In genomic region chr2:76129933-76130627, GRCm38 (mm10) we compare ENCODE assay signal across 29 mouse cellular contexts.
DNase-seq lines count a peak whose midpoint lies in the region; ATAC-seq and TF ChIP-seq lines count a peak whose summit lies in the region.
"Had no signal": no experiment of that assay in that cellular context is flagged by ENCODE, and none has a peak within 500 bp of the region (broad histone marks: within the 10 kb centered on the region; RNA-seq: fewer than 3 reads in every experiment).

No protein-coding gene starts in this region.

- H3K4me2 ChIP-seq in forebrain, embryonic 14.5 days (ENCODE audit: low read length): no peak overlapping the region
- no peak overlapping the region for H3K4me2 ChIP-seq in forebrain, embryonic 11.5 days (ENCODE audit: low read depth, low read length, severe bottlenecking)
- no peak overlapping the region for H3K4me2 ChIP-seq in hindbrain, postnatal 0 days (ENCODE audit: low read depth, low read length)
- no peak overlapping the region for H3K4me2 ChIP-seq in hindbrain, embryonic 14.5 days (replicated peaks)
- no peak overlapping the region for H3K4me2 ChIP-seq in intestine, postnatal 0 days (replicated peaks; ENCODE audit: low read depth)
- H3K4me2 ChIP-seq: embryonic facial prominence, embryonic 12.5 days; heart, embryonic 15.5 days; limb, embryonic 12.5 days; liver, embryonic 15.5 days; midbrain, embryonic 15.5 days had no signal

- H3K4me3 ChIP-seq in forebrain, embryonic 14.5 days (ENCODE audit: low read depth, low read length): no peak overlapping the region
- no peak overlapping the region for H3K4me3 ChIP-seq in forebrain, embryonic 11.5 days (ENCODE audit: low read depth, low read length)
- no peak overlapping the region for H3K4me3 ChIP-seq in hindbrain, postnatal 0 days (ENCODE audit: low read length)
- H3K4me3 ChIP-seq in hindbrain, embryonic 14.5 days (replicated peaks; ENCODE audit: low read length): no peak overlapping the region
- no peak overlapping the region for H3K4me3 ChIP-seq in intestine, postnatal 0 days (ENCODE audit: low read depth, low read length)
- H3K4me3 ChIP-seq: embryonic facial prominence, embryonic 12.5 days; heart, embryonic 10.5 days; heart, embryonic 15.5 days; layer of hippocampus, adult 2 months; left cerebral cortex, adult 2 months; limb, embryonic 12.5 days; liver, embryonic 15.5 days; lung, embryonic 15.5 days; midbrain, embryonic 10.5 days; midbrain, embryonic 15.5 days had no signal

- no peak for TF ChIP-seq CTCF in hindbrain, postnatal 0 days (IDR thresholded peaks at IDR 0.05; ENCODE audit: low read depth)
- no peak for TF ChIP-seq CTCF in intestine, postnatal 0 days (IDR thresholded peaks at IDR 0.05; ENCODE audit: low read depth)

- H3K27ac ChIP-seq in forebrain, embryonic 14.5 days (ENCODE audit: low read depth, low read length): no peak overlapping the region
- H3K27ac ChIP-seq in forebrain, embryonic 11.5 days (ENCODE audit: low read depth, low read length): no peak overlapping the region
- H3K27ac ChIP-seq in hindbrain, postnatal 0 days: no peak overlapping the region
- no peak overlapping the region for H3K27ac ChIP-seq in hindbrain, embryonic 14.5 days
- H3K27ac ChIP-seq in intestine, postnatal 0 days (ENCODE audit: low read depth, low read length): no peak overlapping the region
- H3K27ac ChIP-seq: embryonic facial prominence, embryonic 12.5 days; heart, embryonic 10.5 days; heart, embryonic 15.5 days; layer of hippocampus, adult 2 months; left cerebral cortex, adult 2 months; limb, embryonic 12.5 days; liver, embryonic 15.5 days; lung, embryonic 15.5 days; midbrain, embryonic 10.5 days; midbrain, embryonic 15.5 days; stomach, postnatal 0 days had no signal

- 29% methylated on average over 12 of the region's 12 CpGs for WGBS in forebrain, embryonic 14.5 days
- WGBS in forebrain, embryonic 11.5 days: 46% methylated on average over 12 of the region's 12 CpGs
- 43% methylated on average over 12 of the region's 12 CpGs for WGBS in hindbrain, postnatal 0 days
- WGBS in hindbrain, embryonic 14.5 days: 40% methylated on average over 12 of the region's 12 CpGs
- WGBS in intestine, postnatal 0 days: 53% methylated on average over 12 of the region's 12 CpGs

- no peaks in the 10 kb centered on the region for H3K36me3 ChIP-seq in forebrain, embryonic 14.5 days (ENCODE audit: control insufficient read depth, insufficient read depth, low read length)
- H3K36me3 ChIP-seq in forebrain, embryonic 11.5 days (ENCODE audit: control insufficient read depth, insufficient read depth, low read length): no peaks in the 10 kb centered on the region
- no peaks in the 10 kb centered on the region for H3K36me3 ChIP-seq in hindbrain, postnatal 0 days (ENCODE audit: insufficient read depth, low read length)
- no peaks in the 10 kb centered on the region for H3K36me3 ChIP-seq in hindbrain, embryonic 14.5 days (replicated peaks; ENCODE audit: control insufficient read depth, insufficient read depth)
- no peaks in the 10 kb centered on the region for H3K36me3 ChIP-seq in intestine, postnatal 0 days (ENCODE audit: control insufficient read depth, insufficient read depth)
- H3K36me3 ChIP-seq: embryonic facial prominence, embryonic 12.5 days; G1E; heart, embryonic 10.5 days; heart, embryonic 15.5 days; limb, embryonic 12.5 days; liver, embryonic 15.5 days; lung, embryonic 15.5 days; midbrain, embryonic 10.5 days; midbrain, embryonic 15.5 days had no signal

- peak; percentile 10; the same call in 1 of the 2 replicates for ATAC-seq in forebrain, embryonic 14.5 days
- no peak for ATAC-seq in forebrain, embryonic 11.5 days (replicated peaks; ENCODE audit: low FRiP score)
- peak; percentile 51; the same call in 1 of the 2 replicates for ATAC-seq in hindbrain, postnatal 0 days
- no peak for ATAC-seq in hindbrain, embryonic 14.5 days (ENCODE audit: low FRiP score)
- ATAC-seq in intestine, postnatal 0 days: peak; percentile 53; the same call in 1 of the 2 replicates
- ATAC-seq: midbrain, embryonic 15.5 days had no signal

- no peak overlapping the region for H3K9ac ChIP-seq in forebrain, embryonic 14.5 days (ENCODE audit: low read length)
- H3K9ac ChIP-seq in forebrain, embryonic 11.5 days (ENCODE audit: low read length): no peak overlapping the region
- H3K9ac ChIP-seq in hindbrain, postnatal 0 days (replicated peaks; ENCODE audit: low read length): no peak overlapping the region
- H3K9ac ChIP-seq in hindbrain, embryonic 14.5 days: no peak overlapping the region
- H3K9ac ChIP-seq in intestine, postnatal 0 days (ENCODE audit: low read depth, low read length): no peak overlapping the region
- H3K9ac ChIP-seq: embryonic facial prominence, embryonic 12.5 days; heart, embryonic 15.5 days; limb, embryonic 12.5 days; liver, embryonic 15.5 days; lung, embryonic 15.5 days; midbrain, embryonic 15.5 days had no signal

- peak; percentile 16 for DNase-seq in forebrain, embryonic 14.5 days (ENCODE audit: low spot score)
- no peak for DNase-seq in forebrain, embryonic 11.5 days (ENCODE audit: low spot score)
- no peak for DNase-seq in hindbrain, postnatal 0 days (ENCODE audit: low spot score)
- no peak for DNase-seq in hindbrain, embryonic 14.5 days (ENCODE audit: low spot score)
- peak; percentile 59 for DNase-seq in retina, postnatal 1 day
- DNase-seq in spleen, postnatal 4 days (ENCODE audit: low spot score in 2 of 2): no peak
- DNase-seq: adrenal gland, postnatal 10 days; cerebellum, adult 11-12 months; cerebellum, adult 9-11 months; embryo, embryonic 11 days; gastrocnemius, postnatal 10 days; kidney, adult 9 months; kidney, postnatal 14 days; spleen, adult 18-20 months; thymus, adult 18-20 months; thymus, postnatal 36 days had no signal

- H3K9me3 ChIP-seq in forebrain, embryonic 14.5 days (replicated peaks; ENCODE audit: control insufficient read depth, low read length): no peaks in the 10 kb centered on the region
- no peaks in the 10 kb centered on the region for H3K9me3 ChIP-seq in forebrain, embryonic 11.5 days (ENCODE audit: control insufficient read depth, low read length)
- H3K9me3 ChIP-seq in hindbrain, postnatal 0 days (ENCODE audit: low read length): no peaks in the 10 kb centered on the region
- no peaks in the 10 kb centered on the region for H3K9me3 ChIP-seq in hindbrain, embryonic 14.5 days (ENCODE audit: control insufficient read depth, low read length)
- no peaks in the 10 kb centered on the region for H3K9me3 ChIP-seq in intestine, postnatal 0 days (ENCODE audit: control insufficient read depth)
- H3K9me3 ChIP-seq: embryonic facial prominence, embryonic 12.5 days; G1E; heart, embryonic 10.5 days; heart, embryonic 15.5 days; limb, embryonic 12.5 days; liver, embryonic 15.5 days; lung, embryonic 15.5 days; midbrain, embryonic 10.5 days; midbrain, embryonic 15.5 days had no signal

- no peaks in the 10 kb centered on the region for H3K27me3 ChIP-seq in forebrain, embryonic 14.5 days (replicated peaks; ENCODE audit: control insufficient read depth, insufficient read depth, low read length)
- no peaks in the 10 kb centered on the region for H3K27me3 ChIP-seq in forebrain, embryonic 11.5 days (ENCODE audit: control insufficient read depth, insufficient read depth, low read length)
- no peaks in the 10 kb centered on the region for H3K27me3 ChIP-seq in hindbrain, postnatal 0 days (ENCODE audit: insufficient read depth, low read length)
- no peaks in the 10 kb centered on the region for H3K27me3 ChIP-seq in hindbrain, embryonic 14.5 days (ENCODE audit: control insufficient read depth, insufficient read depth, low read length)
- H3K27me3 ChIP-seq in intestine, postnatal 0 days (replicated peaks; ENCODE audit: control insufficient read depth, insufficient read depth, low read length): no peaks in the 10 kb centered on the region
- H3K27me3 ChIP-seq: embryonic facial prominence, embryonic 12.5 days; heart, embryonic 15.5 days; limb, embryonic 12.5 days; liver, embryonic 15.5 days; lung, embryonic 15.5 days; midbrain, embryonic 15.5 days had no signal

- no peaks in the 10 kb centered on the region for H3K4me1 ChIP-seq in forebrain, embryonic 14.5 days (ENCODE audit: control insufficient read depth, insufficient read depth, low read length)
- no peaks in the 10 kb centered on the region for H3K4me1 ChIP-seq in forebrain, embryonic 11.5 days (replicated peaks; ENCODE audit: control insufficient read depth, insufficient read depth, low read length)
- H3K4me1 ChIP-seq in hindbrain, postnatal 0 days (ENCODE audit: insufficient read depth, low read length): no peaks in the 10 kb centered on the region
- H3K4me1 ChIP-seq in hindbrain, embryonic 14.5 days (replicated peaks; ENCODE audit: control insufficient read depth, insufficient read depth, low read length): no peaks in the 10 kb centered on the region
- 0 out of 2 replicates have a peak, but pooled peaks cover 6% of the 10 kb centered on the region for H3K4me1 ChIP-seq in intestine, postnatal 0 days (replicated peaks; ENCODE audit: control insufficient read depth, insufficient read depth, low read length)
- H3K4me1 ChIP-seq: embryonic facial prominence, embryonic 12.5 days; heart, embryonic 10.5 days; heart, embryonic 15.5 days; limb, embryonic 12.5 days; liver, embryonic 15.5 days had no signal

Comparison
In these comparisons a context has a peak if more than half of its experiments do, and no peak if none do; other contexts are left out.
1. ATAC-seq: peak in forebrain, embryonic 14.5 days (single experiment), hindbrain, postnatal 0 days (single experiment) and intestine, postnatal 0 days (single experiment); none in forebrain, embryonic 11.5 days (single experiment) and hindbrain, embryonic 14.5 days (single experiment).
2. DNase-seq: peak in forebrain, embryonic 14.5 days (single experiment) and retina, postnatal 1 day (single experiment); none in forebrain, embryonic 11.5 days (single experiment), hindbrain, postnatal 0 days (single experiment), hindbrain, embryonic 14.5 days (single experiment) and spleen, postnatal 4 days (0 of 2).